Comparison of ENCODE assay signal across 16 mouse cellular contexts in the genomic region with DNA sequence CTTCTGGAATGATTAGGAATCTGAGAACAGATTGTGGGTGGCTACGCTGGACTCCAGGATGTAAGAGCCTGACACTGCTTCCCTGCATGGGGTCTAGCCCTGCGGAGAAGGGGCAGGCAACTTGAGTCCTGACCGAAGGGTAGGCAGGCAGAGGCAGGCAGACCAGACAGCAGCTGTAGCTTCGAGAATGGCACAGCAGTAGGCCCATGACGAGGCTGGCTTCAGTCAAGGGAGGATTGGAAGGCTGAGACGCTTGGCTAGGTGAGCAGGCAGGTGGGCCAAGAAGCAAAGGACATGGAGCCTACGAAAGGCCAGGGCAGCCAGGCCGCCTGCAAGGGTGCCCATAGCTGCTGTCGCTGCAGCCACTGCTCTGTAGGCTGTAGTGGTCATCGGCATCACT. TPM values are rescaled to one million over a fixed set of nuclear protein-coding genes. Genes with fewer than 3 reads are reported as not detected.
DNase-seq lines count a peak whose midpoint lies in the region; ATAC-seq and TF ChIP-seq lines count a peak whose summit lies in the region.
"Had no signal": no experiment of that assay in that cellular context is flagged by ENCODE, and none has a peak within 500 bp of the region (broad histone marks: within the 10 kb centered on the region; RNA-seq: fewer than 3 reads in every experiment).

No protein-coding gene starts in this region.

- H3K4me1 ChIP-seq in testis, adult 2 months (ENCODE audit: control insufficient read depth, insufficient read depth, low read length): 0 out of 2 replicates have a peak, but pooled peaks cover under 1% of the 10 kb centered on the region
- no peaks in the 10 kb centered on the region for H3K4me1 ChIP-seq in stomach, postnatal 0 days (replicated peaks; ENCODE audit: control insufficient read depth, insufficient read depth)
- H3K4me1 ChIP-seq: liver, embryonic 12.5 days; lung, embryonic 15.5 days had no signal

- H3K27ac ChIP-seq in testis, adult 2 months (ENCODE audit: control insufficient read depth, insufficient read depth, low read depth, low read length): no peak overlapping the region
- H3K27ac ChIP-seq in stomach, postnatal 0 days (replicated peaks): no peak overlapping the region
- H3K27ac ChIP-seq: heart, adult 2 months; liver, embryonic 12.5 days; lung, embryonic 15.5 days had no signal

- TF ChIP-seq CTCF in testis, adult 2 months (IDR thresholded peaks at IDR 0.05; ENCODE audit: control insufficient read depth, insufficient read depth, insufficient replicate concordance, low read depth, low read length): no peak
- no peak for TF ChIP-seq CTCF in stomach, postnatal 0 days (IDR thresholded peaks at IDR 0.05; ENCODE audit: low read depth)

- DNase-seq in layer of hippocampus, adult 9-11 months: peak; percentile 9
- DNase-seq in layer of hippocampus, adult 9-10 months (ENCODE audit: low spot score): no peak
- no peak for DNase-seq in testis, postnatal 10 days (ENCODE audit: low spot score)
- peak; percentile 57 for DNase-seq in cerebellum, adult 9-10 months
- DNase-seq in stomach, postnatal 0 days (ENCODE audit: low spot score): peak; percentile 12
- DNase-seq in T-cell, adult 2 months (ENCODE audit: low spot score): no peak
- DNase-seq: kidney, adult 11 months; kidney, postnatal 14 days; thymus, adult 2 months had no signal

- peak; percentile 21; the same call in 1 of the 2 replicates for ATAC-seq in stomach, postnatal 0 days (ENCODE audit: low FRiP score, low TSS enrichment)
- ATAC-seq: CD4-positive, CD25-positive, alpha-beta regulatory T cell, adult 4 months; forebrain, embryonic 16.5 days; hindbrain, embryonic 16.5 days; liver, embryonic 12.5 days had no signal

- no peak overlapping the region for H3K4me2 ChIP-seq in stomach, postnatal 0 days (replicated peaks; ENCODE audit: low read depth)
- H3K4me2 ChIP-seq: liver, embryonic 12.5 days; lung, embryonic 15.5 days had no signal

- no peaks in the 10 kb centered on the region for H3K36me3 ChIP-seq in testis, adult 2 months (ENCODE audit: control insufficient read depth, insufficient read depth, low read length)
- H3K36me3 ChIP-seq in stomach, postnatal 0 days (ENCODE audit: control insufficient read depth, insufficient read depth, low read length): peaks cover 31% of the 10 kb centered on the region

- no peak overlapping the region for H3K9ac ChIP-seq in stomach, postnatal 0 days (ENCODE audit: low read length)
- H3K9ac ChIP-seq: liver, embryonic 12.5 days; lung, embryonic 15.5 days had no signal

- H3K9me3 ChIP-seq in stomach, postnatal 0 days (ENCODE audit: control insufficient read depth, low read length): no peaks in the 10 kb centered on the region
- H3K9me3 ChIP-seq: liver, embryonic 12.5 days; lung, embryonic 15.5 days had no signal

- TF ChIP-seq EP300 in stomach, postnatal 0 days (optimal IDR thresholded peaks at IDR 0.05): no peak

- peak; percentile 28; the same call in 1 of the 2 replicates for TF ChIP-seq POLR2A in testis, adult 2 months (IDR thresholded peaks at IDR 0.05; ENCODE audit: control insufficient read depth, low read depth, low read length)

- no peak overlapping the region for H3K4me3 ChIP-seq in testis, adult 2 months (ENCODE audit: control insufficient read depth, low read depth, low read length)
- H3K4me3 ChIP-seq in stomach, postnatal 0 days (ENCODE audit: low read depth, low read length): no peak overlapping the region
- H3K4me3 ChIP-seq: heart, adult 2 months; liver, embryonic 12.5 days; lung, embryonic 15.5 days had no signal

- no peaks in the 10 kb centered on the region for H3K27me3 ChIP-seq in testis, adult 2 months (ENCODE audit: control insufficient read depth, insufficient read depth, low read length)
- no peaks in the 10 kb centered on the region for H3K27me3 ChIP-seq in stomach, postnatal 0 days (ENCODE audit: control insufficient read depth, insufficient read depth, low read length)
- H3K27me3 ChIP-seq: liver, embryonic 12.5 days; lung, embryonic 15.5 days had no signal

- WGBS in stomach, postnatal 0 days: 87% methylated on average over 10 of the region's 10 CpGs

RNA-seq across cellular contexts. Expression of gene Haus3, which starts 7.4 kb away (rescaled TPM):
- polyA plus RNA-seq in testis, adult 2 months (2012; rRNA removed): 1.5 and 2.3 TPM in 2 replicates
- 10.8 and 12.3 TPM in 2 replicates for polyA plus RNA-seq in stomach, postnatal 0 days (2015; fragmentation: Nextera tagmentation; extraction: Ambion mirVana)

RNA-seq across cellular contexts. Expression of gene Poln, which starts 7.4 kb away (rescaled TPM):
- 18.6 and 20.9 TPM in 2 replicates for polyA plus RNA-seq in testis, adult 2 months (2012; rRNA removed)
- 0.07 and 0.19 TPM in 2 replicates for polyA plus RNA-seq in stomach, postnatal 0 days (2015; fragmentation: Nextera tagmentation; extraction: Ambion mirVana)

RNA-seq across cellular contexts. Expression of gene Mxd4, which starts 10.8 kb away (rescaled TPM):
- 137 and 141 TPM in 2 replicates for polyA plus RNA-seq in testis, adult 2 months (2012; rRNA removed)
- 20.1 and 21.2 TPM in 2 replicates for polyA plus RNA-seq in stomach, postnatal 0 days (2015; fragmentation: Nextera tagmentation; extraction: Ambion mirVana)

Comparison
In these comparisons a context has a peak if more than half of its experiments do, and no peak if none do; other contexts are left out.
1. DNase-seq: peak in layer of hippocampus, adult 9-11 months (single experiment), cerebellum, adult 9-10 months (single experiment) and stomach, postnatal 0 days (single experiment); none in layer of hippocampus, adult 9-10 months (single experiment), testis, postnatal 10 days (single experiment) and T-cell, adult 2 months (single experiment).
2. RNA of gene Poln, which starts 7.4 kb away (polyA plus RNA-seq): 18.6 to 20.9 TPM in testis, adult 2 months; 0.07 to 0.19 TPM in stomach, postnatal 0 days; every median in the first group is over 10 times any median in the second.